Mouse (Mus musculus): ENCODE results near the gene Cnpy3.

Gene Cnpy3

GRCm38 (mm10) chr17:46763544-46763943 is 11.5 kb upstream of the Cnpy3 start, which contains the start of gene Ptcra:
Gene Ptcra (minus strand): TSS chr17:46763712.
- no peak for DNase-seq

GRCm38 (mm10) chr17:46758753-46759152 is 6.7 kb upstream of the Cnpy3 start:
- DNase-seq: no peak

GRCm38 (mm10) chr17:46751056-46751793 is 789 bp downstream of the Cnpy3 start:
- peak in 1 of 2 experiments; percentile 22 for DNase-seq

- no peak for DNase-seq
Observed at GRCm38 (mm10) chr17:46750580-46750979, 1.4 kb downstream of the Cnpy3 start.

- DNase-seq: no peak
Observed at GRCm38 (mm10) chr17:46749282-46749681, 2.7 kb downstream of the Cnpy3 start.

GRCm38 (mm10) chr17:46747806-46748205 is 4.2 kb downstream of the Cnpy3 start:
- no peak for DNase-seq

GRCm38 (mm10) chr17:46747234-46747633 is 4.8 kb downstream of the Cnpy3 start:
- no peak for DNase-seq

- DNase-seq: no peak
Observed at GRCm38 (mm10) chr17:46745506-46745905, 6.5 kb downstream of the Cnpy3 start.

GRCm38 (mm10) chr17:46742986-46743385 is 9.0 kb downstream of the Cnpy3 start:
- no peak for DNase-seq

- no peak for DNase-seq
Observed at GRCm38 (mm10) chr17:46741305-46741704, 10.7 kb downstream of the Cnpy3 start.

GRCm38 (mm10) chr17:46736160-46736559 is 15.9 kb downstream of the Cnpy3 start:
- peak; percentile 29 to 49 for DNase-seq

GRCm38 (mm10) chr17:46735287-46735686 is 16.7 kb downstream of the Cnpy3 start:
- no peak for DNase-seq

GRCm38 (mm10) chr17:46734055-46734454 is 18.0 kb downstream of the Cnpy3 start:
- no peak for DNase-seq

GRCm38 (mm10) chr17:46728904-46729318 is 23.1 kb downstream of the Cnpy3 start, which contains the start of gene Gnmt:
Gene Gnmt (minus strand): TSS chr17:46729168.
- peak; percentile 91 to 95 for DNase-seq

GRCm38 (mm10) chr17:46728496-46728895 is 23.5 kb downstream of the Cnpy3 start:
- no peak for DNase-seq

- DNase-seq: peak; percentile 35 to 68
Observed at GRCm38 (mm10) chr17:46728021-46728420, 24.0 kb downstream of the Cnpy3 start.

- DNase-seq: no peak
Observed at GRCm38 (mm10) chr17:46727271-46727670, 24.7 kb downstream of the Cnpy3 start.

- DNase-seq: peak; percentile 83 to 85
Observed at GRCm38 (mm10) chr17:46725731-46726645, 26.0 kb downstream of the Cnpy3 start.

GRCm38 (mm10) chr17:46725273-46725672 is 26.7 kb downstream of the Cnpy3 start:
- DNase-seq: peak; percentile 43 to 50

GRCm38 (mm10) chr17:46724477-46725084 is 27.4 kb downstream of the Cnpy3 start:
- peak in 1 of 2 experiments; percentile 20 for DNase-seq

GRCm38 (mm10) chr17:46721077-46721476 is 30.9 kb downstream of the Cnpy3 start:
- DNase-seq: no peak

GRCm38 (mm10) chr17:46714756-46715481 is 37.1 kb downstream of the Cnpy3 start:
- no peak for DNase-seq

All from cerebellum, postnatal 25 days (tissue).